Comparison of ENCODE assay signal across 8 mouse cellular contexts in genomic region chr2:4918860-4919739, GRCm38 (mm10). TPM values are rescaled to one million over a fixed set of nuclear protein-coding genes. Genes with fewer than 3 reads are reported as not detected.
DNase-seq lines count a peak whose midpoint lies in the region; ATAC-seq and TF ChIP-seq lines count a peak whose summit lies in the region.

TSS of gene Phyh (plus strand) at chr2:4919019.

- H3K4me3 ChIP-seq in bone marrow, adult 2 months (replicated peaks; ENCODE audit: control insufficient read depth, low read depth, low read length), result peak within 1 kb of the TSS; percentile 73
- H3K4me3 ChIP-seq in embryonic facial prominence, embryonic 15.5 days (replicated peaks), result peak within 1 kb of the TSS; percentile 68
- peak within 1 kb of the TSS; percentile 62 for H3K4me3 ChIP-seq in limb, embryonic 12.5 days (replicated peaks)
- H3K4me3 ChIP-seq in midbrain, embryonic 14.5 days (replicated peaks; ENCODE audit: low read depth, low read length), result peak within 1 kb of the TSS; percentile 54

- peak; percentile 37; the same call in 1 of the 2 replicates for TF ChIP-seq CTCF in bone marrow, adult 2 months (IDR thresholded peaks at IDR 0.05; ENCODE audit: control insufficient read depth, insufficient read depth, low read length)

- H3K4me2 ChIP-seq in embryonic facial prominence, embryonic 15.5 days (replicated peaks), result peak within 1 kb of the TSS; percentile 89
- H3K4me2 ChIP-seq in limb, embryonic 12.5 days, result peak within 1 kb of the TSS; percentile 79
- H3K4me2 ChIP-seq in midbrain, embryonic 14.5 days (ENCODE audit: low read length), result peak within 1 kb of the TSS; percentile 76

- H3K27ac ChIP-seq in bone marrow, adult 2 months (ENCODE audit: control insufficient read depth, insufficient read depth, low read depth, low read length, poor library complexity), result peak within 1 kb of the TSS; percentile 80
- peak within 1 kb of the TSS; percentile 74 for H3K27ac ChIP-seq in embryonic facial prominence, embryonic 15.5 days (replicated peaks)
- peak within 1 kb of the TSS; percentile 78 for H3K27ac ChIP-seq in limb, embryonic 12.5 days
- peak within 1 kb of the TSS; percentile 53 for H3K27ac ChIP-seq in midbrain, embryonic 14.5 days (replicated peaks; ENCODE audit: low read depth, low read length)

- ATAC-seq in embryonic facial prominence, embryonic 15.5 days (ENCODE audit: insufficient number of reproducible peaks, low FRiP score, low TSS enrichment, low read depth), result peak; percentile 94
- peak; percentile 94 for ATAC-seq in limb, embryonic 12.5 days (ENCODE audit: insufficient number of reproducible peaks, insufficient read depth, low FRiP score, low TSS enrichment, low read depth)
- peak; percentile 95 for ATAC-seq in midbrain, embryonic 14.5 days (ENCODE audit: low FRiP score, low TSS enrichment)

- no peaks in the 10 kb centered on the region for H3K36me3 ChIP-seq in embryonic facial prominence, embryonic 15.5 days
- H3K36me3 ChIP-seq in limb, embryonic 12.5 days, result peaks cover under 1% of the 10 kb centered on the region; the same call in 1 of the 2 replicates
- H3K36me3 ChIP-seq in midbrain, embryonic 14.5 days (ENCODE audit: control insufficient read depth, insufficient read depth, low read length), result no peaks in the 10 kb centered on the region

- H3K9me3 ChIP-seq in embryonic facial prominence, embryonic 15.5 days (replicated peaks), result no peaks in the 10 kb centered on the region
- H3K9me3 ChIP-seq in limb, embryonic 12.5 days, result no peaks in the 10 kb centered on the region
- H3K9me3 ChIP-seq in midbrain, embryonic 14.5 days (ENCODE audit: control insufficient read depth, low read length), result no peaks in the 10 kb centered on the region

- peak within 1 kb of the TSS; percentile 62 for H3K9ac ChIP-seq in embryonic facial prominence, embryonic 15.5 days
- H3K9ac ChIP-seq in limb, embryonic 12.5 days (replicated peaks), result peak within 1 kb of the TSS; percentile 75
- peak within 1 kb of the TSS; percentile 60 for H3K9ac ChIP-seq in midbrain, embryonic 14.5 days (replicated peaks; ENCODE audit: low read length)

- peak; percentile 55 for DNase-seq in 3134 (ENCODE audit: extremely low read depth, insufficient read length, low spot score)
- DNase-seq in heart, adult 8-10 months (ENCODE audit: low spot score), result peak; percentile 91
- DNase-seq in kidney, adult 8-10 months, result peak; percentile 93 to 94
- peak; percentile 84 for DNase-seq in midbrain, embryonic 14.5 days
- peak; percentile 63 for DNase-seq in spleen, adult 12 weeks (ENCODE audit: low spot score)

- no peaks in the 10 kb centered on the region; the same call in 1 of the 2 replicates for H3K4me1 ChIP-seq in bone marrow, adult 2 months (ENCODE audit: control insufficient read depth, insufficient read depth, low read length)
- H3K4me1 ChIP-seq in embryonic facial prominence, embryonic 15.5 days, result peaks cover 17% of the 10 kb centered on the region
- H3K4me1 ChIP-seq in limb, embryonic 12.5 days (replicated peaks), result peaks cover 12% of the 10 kb centered on the region
- H3K4me1 ChIP-seq in midbrain, embryonic 14.5 days (ENCODE audit: control insufficient read depth, insufficient read depth, low read length), result no peaks in the 10 kb centered on the region

- no peaks in the 10 kb centered on the region for H3K27me3 ChIP-seq in embryonic facial prominence, embryonic 15.5 days
- no peaks in the 10 kb centered on the region for H3K27me3 ChIP-seq in limb, embryonic 12.5 days
- no peaks in the 10 kb centered on the region for H3K27me3 ChIP-seq in midbrain, embryonic 14.5 days (ENCODE audit: control insufficient read depth, insufficient read depth, low read length)

- WGBS in bone marrow, adult 2 months, result 7% methylated on average over 35 of the region's 35 CpGs
- 7% methylated on average over 35 of the region's 35 CpGs for WGBS in embryonic facial prominence, embryonic 15.5 days
- WGBS in limb, embryonic 12.5 days, result 8% methylated on average over 35 of the region's 35 CpGs
- WGBS in midbrain, embryonic 14.5 days, result 7% methylated on average over 35 of the region's 35 CpGs

- peak; percentile 41; the same call in 1 of the 2 replicates for TF ChIP-seq POLR2A in bone marrow, adult 2 months (IDR thresholded peaks at IDR 0.05; ENCODE audit: borderline replicate concordance, control insufficient read depth, low read depth, low read length)

RNA-seq across cellular contexts. Expression of gene Phyh, which starts in this region (rescaled TPM):
- polyA plus RNA-seq in bone marrow, adult 2 months (2011; ENCODE audit: insufficient read depth, insufficient read length, low replicate concordance, missing spikeins), result 19.6 and 44.1 TPM in 2 replicates
- 44.5 and 46.5 TPM in 2 replicates for polyA plus RNA-seq in embryonic facial prominence, embryonic 15.5 days (2015; fragmentation: Nextera tagmentation; extraction: Ambion mirVana)
- 100 to 1,000 TPM; 845 to 879 (median 862) TPM for total RNA-seq in heart, adult 8-10 months (2022)
- polyA plus RNA-seq in limb, embryonic 12.5 days (2016; fragmentation: Nextera tagmentation; extraction: Ambion mirVana), result 51.2 and 52.1 TPM in 2 replicates
- 63.1 and 64.3 TPM in 2 replicates for polyA plus RNA-seq in midbrain, embryonic 14.5 days (2014; fragmentation: Nextera tagmentation; extraction: Ambion mirVana)

Comparison
In these comparisons a context has a peak if more than half of its experiments do, and no peak if none do; other contexts are left out.
1. Peak in every context shown above with its lines: DNase-seq, ATAC-seq, H3K4me3 ChIP-seq and H3K27ac ChIP-seq.